Mouse (Mus musculus): Measurements from ENCODE around the gene Myrf.

GRCm38 (mm10) chr19:10222656-10223055 is 17.9 kb downstream of the Myrf start:
- TF ChIP-seq CTCF (IDR thresholded peaks at IDR 0.05; ENCODE audit: low read depth, low read length) (no peak), POLR2A (IDR thresholded peaks at IDR 0.05; ENCODE audit: extremely low read depth, insufficient read depth, low read length) (no peak)

All from liver, adult 2 months (tissue).